Mouse (Mus musculus): ENCODE results near the gene Atp2c1.

- TF ChIP-seq POLR2A (IDR thresholded peaks at IDR 0.05; ENCODE audit: insufficient read depth, low read depth, low read length) (no peak), CTCF (IDR thresholded peaks at IDR 0.05) (no peak), EP300 (IDR thresholded peaks at IDR 0.05; ENCODE audit: insufficient read depth, low read depth, low read length) (no peak)
Measured at GRCm38 (mm10) chr9:105525355-105525754, 1.8 kb downstream of the Atp2c1 start.

All from heart, adult 2 months (tissue).